Mouse (Mus musculus): ENCODE data around the gene Dclre1b. TPM values are rescaled to one million over a fixed set of nuclear protein-coding genes. Genes with fewer than 3 reads are reported as not detected.
"Not testable (repeated sequence)": the region's sequence is repeated elsewhere in the genome, so short reads cannot be mapped to it uniquely, and the experiment has no call there.

The Dclre1b gene
- polyA plus RNA-seq, 1 experiment from 2014 or later = 27.1 TPM

DNA sequence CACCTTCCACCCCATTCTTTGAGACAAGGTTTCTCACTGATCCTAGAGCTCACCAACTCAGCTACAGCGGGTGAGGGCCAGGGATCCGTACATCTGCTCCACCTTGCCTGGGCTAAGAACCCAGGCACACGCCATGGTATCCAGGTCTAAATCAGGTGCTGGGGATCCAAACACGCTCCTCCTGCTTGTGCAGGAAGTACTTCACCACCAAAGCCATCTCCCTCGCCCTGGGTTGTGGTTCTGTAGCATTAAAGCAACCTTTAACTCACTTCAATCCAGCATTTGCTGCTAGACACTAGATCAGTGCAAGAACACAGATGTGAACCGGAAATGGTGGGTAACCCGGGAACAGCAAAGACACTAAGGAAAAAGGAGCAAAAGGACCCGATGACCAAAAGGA is 42.6 kb upstream of the Dclre1b start:
- H3K4me2 ChIP-seq (ENCODE audit: low read length) = no peak overlapping the region
- no peak overlapping the region for H3K4me3 ChIP-seq (replicated peaks; ENCODE audit: low read depth, low read length)
- no peak overlapping the region for H3K9ac ChIP-seq (ENCODE audit: low read depth, low read length)
- ATAC-seq (replicated peaks; ENCODE audit: low FRiP score, low read depth) (no peak), DNase-seq (ENCODE audit: low spot score) (no peak)
- no peaks in the 10 kb centered on the region for H3K27me3 ChIP-seq (ENCODE audit: insufficient read depth, low read length)
- H3K9me3 ChIP-seq (replicated peaks; ENCODE audit: low read length) = no peaks in the 10 kb centered on the region
- no peak for TF ChIP-seq CTCF (IDR thresholded peaks at IDR 0.05; ENCODE audit: low read depth)
- no peak overlapping the region for H3K27ac ChIP-seq
- no peaks in the 10 kb centered on the region for H3K36me3 ChIP-seq (ENCODE audit: insufficient read depth, low read length)
- no peaks in the 10 kb centered on the region for H3K4me1 ChIP-seq (replicated peaks; ENCODE audit: insufficient read depth, low read length)
- 80% methylated on average over 8 of the region's 8 CpGs for WGBS

DNA sequence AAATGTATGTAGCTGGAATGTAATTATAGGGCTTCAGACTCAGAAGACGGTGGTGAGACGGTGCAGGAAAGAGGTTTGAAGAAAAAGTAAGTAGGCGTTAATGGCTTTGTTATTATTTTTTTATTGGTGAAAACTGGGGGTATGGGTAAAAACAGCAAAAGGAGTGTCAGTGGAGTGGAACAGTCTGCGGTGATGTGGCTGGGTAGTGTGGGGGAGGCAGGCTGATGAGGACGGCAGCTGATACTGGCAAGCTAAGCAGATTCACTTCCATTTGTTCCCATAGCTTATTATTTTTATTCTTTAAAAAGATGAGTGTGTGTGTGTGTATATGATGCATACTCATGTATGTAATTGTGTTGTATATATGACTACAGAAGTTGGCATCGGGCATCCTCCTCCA is 42.2 kb upstream of the Dclre1b start:
- WGBS = 65% methylated on average over 6 of the region's 6 CpGs
- no peak overlapping the region for H3K27ac ChIP-seq
- no peaks in the 10 kb centered on the region for H3K4me1 ChIP-seq (replicated peaks; ENCODE audit: insufficient read depth, low read length)
- no peak overlapping the region for H3K4me2 ChIP-seq (ENCODE audit: low read length)
- no peak for DNase-seq (ENCODE audit: low spot score)
- ATAC-seq (replicated peaks; ENCODE audit: low FRiP score, low read depth) = no peak
- TF ChIP-seq CTCF (IDR thresholded peaks at IDR 0.05; ENCODE audit: low read depth) = no peak
- no peak overlapping the region for H3K4me3 ChIP-seq (replicated peaks; ENCODE audit: low read depth, low read length)
- no peak overlapping the region for H3K9ac ChIP-seq (ENCODE audit: low read depth, low read length)
- no peaks in the 10 kb centered on the region for H3K9me3 ChIP-seq (replicated peaks; ENCODE audit: low read length)
- H3K36me3 ChIP-seq (ENCODE audit: insufficient read depth, low read length) = no peaks in the 10 kb centered on the region
- H3K27me3 ChIP-seq (ENCODE audit: insufficient read depth, low read length) = no peaks in the 10 kb centered on the region

DNA sequence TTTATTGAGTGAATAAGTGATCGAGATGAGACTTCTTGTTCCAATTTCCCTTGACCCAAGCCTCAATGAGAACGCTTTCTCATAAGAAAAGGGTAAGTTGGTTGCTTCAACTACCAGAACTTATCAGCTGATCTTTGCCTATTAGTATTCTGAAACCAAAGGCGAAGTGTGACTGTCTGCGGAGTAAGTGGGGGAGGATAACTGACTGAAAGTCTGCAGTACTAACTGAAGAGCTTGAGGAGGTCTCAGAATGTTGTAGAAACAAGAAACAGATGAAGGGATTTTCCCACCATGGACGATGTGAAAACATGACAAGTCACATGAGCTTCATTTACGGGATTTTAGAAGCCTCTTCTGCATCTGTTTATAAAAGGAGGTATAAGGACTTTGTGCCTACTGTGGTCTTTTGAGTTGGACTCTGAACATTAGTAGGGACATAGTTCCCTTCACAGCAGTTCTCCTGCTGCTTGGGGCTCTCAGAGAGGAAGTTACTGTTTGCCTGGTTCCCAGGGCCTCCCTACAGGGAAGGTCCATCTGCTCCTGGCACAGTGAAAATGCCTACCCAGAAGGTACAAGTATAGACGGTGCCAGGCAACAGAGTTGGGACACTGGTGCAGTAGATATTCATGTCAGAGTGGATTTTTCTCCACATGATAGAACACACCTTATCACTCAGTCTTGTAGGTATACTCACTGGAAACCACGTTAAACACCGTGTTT is 41.6 kb upstream of the Dclre1b start:
- no peak overlapping the region for H3K4me2 ChIP-seq (ENCODE audit: low read length)
- DNase-seq (ENCODE audit: low spot score) = no peak
- WGBS = 78% methylated on average over 9 of the region's 9 CpGs
- H3K36me3 ChIP-seq (ENCODE audit: insufficient read depth, low read length) = no peaks in the 10 kb centered on the region
- TF ChIP-seq CTCF (IDR thresholded peaks at IDR 0.05; ENCODE audit: low read depth) = no peak
- no peak for ATAC-seq (replicated peaks; ENCODE audit: low FRiP score, low read depth)
- no peak overlapping the region for H3K27ac ChIP-seq
- no peak overlapping the region for H3K4me3 ChIP-seq (replicated peaks; ENCODE audit: low read depth, low read length)
- H3K9me3 ChIP-seq (replicated peaks; ENCODE audit: low read length) = no peaks in the 10 kb centered on the region
- H3K9ac ChIP-seq (ENCODE audit: low read depth, low read length) = no peak overlapping the region
- H3K4me1 ChIP-seq (replicated peaks; ENCODE audit: insufficient read depth, low read length) = no peaks in the 10 kb centered on the region
- no peaks in the 10 kb centered on the region for H3K27me3 ChIP-seq (ENCODE audit: insufficient read depth, low read length)

DNA sequence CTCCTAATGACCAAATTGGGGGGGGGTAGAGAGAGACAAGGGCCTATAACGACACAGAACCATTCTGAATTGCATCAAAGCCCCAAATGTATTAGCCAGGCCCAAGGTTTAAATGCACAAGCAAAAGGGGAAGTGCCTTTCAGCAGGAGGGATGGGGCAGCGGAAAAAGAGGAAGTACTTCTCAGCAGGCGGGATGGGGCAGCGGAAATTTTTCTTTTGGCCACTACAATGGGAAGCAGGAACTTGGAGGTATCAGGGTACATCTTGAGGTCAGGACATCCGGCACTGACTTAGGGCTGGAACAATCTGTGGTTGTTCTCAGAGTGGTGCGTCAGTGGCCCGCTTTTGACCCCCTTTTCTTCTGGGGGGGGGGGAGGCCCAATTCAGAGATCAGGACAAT is 31.7 kb upstream of the Dclre1b start:
- H3K4me3 ChIP-seq (replicated peaks; ENCODE audit: low read depth, low read length) = not testable (repeated sequence)
- 94% methylated on average over 7 of the region's 7 CpGs for WGBS

DNA sequence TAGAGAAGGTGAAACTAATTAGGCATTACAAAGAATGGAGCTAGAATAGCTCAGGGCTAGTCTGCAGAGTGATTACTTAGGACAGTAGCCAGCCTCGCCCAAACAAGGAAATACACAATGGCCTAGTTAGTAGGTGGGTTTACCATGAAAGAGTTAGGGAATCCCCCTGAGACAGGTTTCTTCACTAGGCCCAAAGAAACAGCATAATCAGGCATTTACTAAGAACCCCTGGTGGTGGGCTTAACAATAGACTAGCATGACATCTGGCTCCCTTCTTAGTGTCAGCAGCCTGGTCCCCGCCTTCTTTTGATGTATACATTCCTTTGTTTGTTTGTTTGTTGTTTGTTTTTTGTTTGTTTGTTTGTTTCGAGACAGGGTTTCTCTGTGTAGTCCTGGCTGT is 31.0 kb upstream of the Dclre1b start:
- not testable (repeated sequence) for H3K36me3 ChIP-seq (ENCODE audit: insufficient read depth, low read length); H3K4me2 ChIP-seq (ENCODE audit: low read length); H3K9me3 ChIP-seq (replicated peaks; ENCODE audit: low read length); H3K4me3 ChIP-seq (replicated peaks; ENCODE audit: low read depth, low read length); DNase-seq (ENCODE audit: low spot score); H3K9ac ChIP-seq (ENCODE audit: low read depth, low read length); H3K27me3 ChIP-seq (ENCODE audit: insufficient read depth, low read length); ATAC-seq (replicated peaks; ENCODE audit: low FRiP score, low read depth); H3K27ac ChIP-seq; H3K4me1 ChIP-seq (replicated peaks; ENCODE audit: insufficient read depth, low read length)
- WGBS = 96% methylated on average over 3 of the region's 3 CpGs

More for the DNA sequence above, 31.7 kb upstream of the Dclre1b start:
- not testable (repeated sequence) for H3K4me1 ChIP-seq (replicated peaks; ENCODE audit: insufficient read depth, low read length); H3K9me3 ChIP-seq (replicated peaks; ENCODE audit: low read length); H3K9ac ChIP-seq (ENCODE audit: low read depth, low read length); H3K36me3 ChIP-seq (ENCODE audit: insufficient read depth, low read length); H3K4me2 ChIP-seq (ENCODE audit: low read length); ATAC-seq (replicated peaks; ENCODE audit: low FRiP score, low read depth); DNase-seq (ENCODE audit: low spot score); H3K27ac ChIP-seq; H3K27me3 ChIP-seq (ENCODE audit: insufficient read depth, low read length)

DNA sequence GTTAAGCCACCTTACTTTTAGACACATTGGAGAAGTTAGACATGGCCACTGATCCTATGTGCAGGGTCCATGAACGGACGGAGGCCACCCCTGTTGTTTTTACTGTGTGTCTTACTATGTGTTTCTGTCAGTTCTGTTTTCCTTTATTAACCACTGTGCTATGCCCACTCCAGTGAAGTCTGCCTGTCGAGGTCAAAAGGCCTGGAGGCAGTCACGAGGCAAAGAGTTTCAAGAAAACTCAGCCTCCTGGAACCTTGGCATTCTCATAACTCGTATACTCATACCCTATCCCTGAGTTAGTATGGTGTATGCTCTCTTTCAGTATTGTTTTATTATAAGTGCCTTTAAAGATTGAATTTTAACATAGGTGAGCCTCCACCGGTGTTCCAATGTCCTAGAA is 30.5 kb upstream of the Dclre1b start:
- no peak for TF ChIP-seq CTCF (IDR thresholded peaks at IDR 0.05; ENCODE audit: low read depth)
- ATAC-seq (replicated peaks; ENCODE audit: low FRiP score, low read depth) = no peak
- DNase-seq (ENCODE audit: low spot score) = no peak
- Histone ChIP-seq H3K27ac (no peak overlapping the region), H3K27me3 (ENCODE audit: insufficient read depth, low read length) (no peaks in the 10 kb centered on the region), H3K9ac (ENCODE audit: low read depth, low read length) (no peak overlapping the region), H3K9me3 (replicated peaks; ENCODE audit: low read length) (no peaks in the 10 kb centered on the region; the same call in 1 of the 2 replicates), H3K4me1 (replicated peaks; ENCODE audit: insufficient read depth, low read length) (no peaks in the 10 kb centered on the region), H3K4me3 (replicated peaks; ENCODE audit: low read depth, low read length) (no peak overlapping the region), H3K4me2 (ENCODE audit: low read length) (no peak overlapping the region), H3K36me3 (ENCODE audit: insufficient read depth, low read length) (no peaks in the 10 kb centered on the region)
- WGBS = 83% methylated on average over 6 of the region's 6 CpGs

DNA sequence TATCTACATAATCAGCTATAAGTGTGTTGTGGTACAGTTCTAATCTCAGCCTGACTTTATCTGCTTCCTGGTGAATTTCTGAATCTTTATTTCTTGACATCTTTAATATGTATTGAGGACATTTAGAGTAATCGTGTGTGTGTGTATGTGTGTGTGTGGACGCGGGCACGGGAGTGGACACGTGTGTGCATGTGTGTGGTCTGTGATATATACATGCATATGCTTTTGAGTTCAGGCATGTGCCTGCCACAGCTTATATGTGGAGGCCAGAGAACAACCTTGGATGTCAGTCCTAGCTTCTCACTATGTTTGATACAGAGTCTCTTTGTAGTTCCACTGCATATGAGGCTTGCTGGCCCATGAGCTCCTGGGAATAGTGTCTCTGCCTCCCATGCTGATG is 27.2 kb upstream of the Dclre1b start:
- H3K36me3 ChIP-seq (ENCODE audit: insufficient read depth, low read length) = no peaks in the 10 kb centered on the region
- DNase-seq (ENCODE audit: low spot score) (no peak), ATAC-seq (replicated peaks; ENCODE audit: low FRiP score, low read depth) (no peak)
- H3K9me3 ChIP-seq (replicated peaks; ENCODE audit: low read length) = no peaks in the 10 kb centered on the region
- H3K4me1 ChIP-seq (replicated peaks; ENCODE audit: insufficient read depth, low read length) = no peaks in the 10 kb centered on the region
- no peak overlapping the region for H3K9ac ChIP-seq (ENCODE audit: low read depth, low read length)
- TF ChIP-seq CTCF (IDR thresholded peaks at IDR 0.05; ENCODE audit: low read depth) = no peak
- H3K27ac ChIP-seq = no peak overlapping the region
- no peaks in the 10 kb centered on the region for H3K27me3 ChIP-seq (ENCODE audit: insufficient read depth, low read length)
- WGBS = 96% methylated on average over 5 of the region's 5 CpGs
- no peak overlapping the region for H3K4me2 ChIP-seq (ENCODE audit: low read length)
- H3K4me3 ChIP-seq (replicated peaks; ENCODE audit: low read depth, low read length) = no peak overlapping the region

Measured in kidney, postnatal 0 days (tissue).